Mouse (Mus musculus) embryonic facial prominence, embryonic 11.5 days (tissue): ENCODE measurements around the gene Bdnf. TPM values are rescaled to one million over a fixed set of nuclear protein-coding genes. Genes with fewer than 3 reads are reported as not detected.

Experiments used
- ATAC-seq: fragments of 200-750 bp; cut with Nextera tagmentation; replicated peaks from 2 replicates; pipeline ENCODE4 v1.8.0; 2017; ENCODE audit warnings: low read depth; ENCODE audit not compliant: insufficient number of reproducible peaks, low FRiP score, low TSS enrichment
- DNase-seq: peaks from one replicate; pipeline ENCODE4 v3.0.0-alpha.2; 2015; ENCODE audit warnings: low spot score
- H3K27ac ChIP-seq: fragments of 300-500 bp; sonication (generic); replicated peaks from 2 replicates; pipeline ENCODE4 v1.5.1; 2014; ENCODE audit warnings: mild to moderate bottlenecking, low read depth, low read length, control low read depth
- H3K27me3 ChIP-seq: fragments of 300-500 bp; sonication (generic); 2 replicates; pipeline ENCODE4 v1.6.1; 2014; ENCODE audit warnings: mild to moderate bottlenecking, low read length, moderate library complexity, mixed read lengths; ENCODE audit not compliant: control insufficient read depth, insufficient read depth
- H3K36me3 ChIP-seq: fragments of 300-500 bp; sonication (generic); replicated peaks from 2 replicates; pipeline ENCODE4 v1.6.1; 2014; ENCODE audit warnings: low read depth, mild to moderate bottlenecking, low read length, moderate library complexity, mixed read lengths; ENCODE audit not compliant: control insufficient read depth, insufficient read depth
- H3K4me1 ChIP-seq: fragments of 300-500 bp; sonication (generic); 2 replicates; pipeline ENCODE4 v1.6.1; 2014; ENCODE audit warnings: low read length, mixed read lengths; ENCODE audit not compliant: control insufficient read depth, insufficient read depth
- H3K4me2 ChIP-seq: fragments of 300-500 bp; sonication (generic); 2 replicates; pipeline ENCODE4 v1.6.1; 2014; ENCODE audit warnings: low read depth, mild to moderate bottlenecking, control low read depth, low read length, moderate library complexity
- H3K4me3 ChIP-seq: fragments of 300-500 bp; sonication (generic); 2 replicates; pipeline ENCODE4 v1.5.1; 2014; ENCODE audit warnings: low read depth, low read length, control low read depth
- H3K9ac ChIP-seq: fragments of 300-500 bp; sonication (generic); replicated peaks from 2 replicates; pipeline ENCODE4 v1.6.1; 2014; ENCODE audit warnings: mild to moderate bottlenecking, control low read depth, low read length
- H3K9me3 ChIP-seq: fragments of 300-500 bp; sonication (generic); replicated peaks from 2 replicates; pipeline ENCODE4 v1.6.1; 2016; ENCODE audit warnings: mild to moderate bottlenecking, low read length, inconsistent platforms, mixed read lengths; ENCODE audit not compliant: control insufficient read depth
- WGBS: fragments of 180-500 bp; shearing (Covaris S2); extraction: QIAGEN DNeasy Blood & Tissue Kit; methylation state at CpG from one replicate; pipeline ENCODE4 v1.1.7; 2014; 5-methylcytosine and 5-hydroxymethylcytosine counted together
- polyA plus RNA-seq: library from polyadenylated mRNA; unstranded; fragments of >200 nt; fragmentation: Nextera tagmentation; extraction: Ambion mirVana; gene quantifications from 2 replicates; pipeline ENCODE4 v1.2.1, GENCODE M21; 2014

Gene Bdnf
- polyA plus RNA-seq, 1 experiment from 2014 or later, result 7.9 TPM

GRCm38 (mm10) chr2:109736306-109736705 lies 61.8 kb downstream of the Bdnf start:
- no peaks in the 10 kb centered on the region for H3K27me3 ChIP-seq

GRCm38 (mm10) chr2:109738331-109738730 lies 63.8 kb downstream of the Bdnf start:
- Histone ChIP-seq H3K4me2 (no peak overlapping the region), H3K4me3 (no peak overlapping the region), H3K4me1 (no peaks in the 10 kb centered on the region; the same call in 1 of the 2 replicates), H3K27me3 (no peaks in the 10 kb centered on the region), H3K36me3 (no peaks in the 10 kb centered on the region), H3K9me3 (no peaks in the 10 kb centered on the region), H3K9ac (no peak overlapping the region), H3K27ac (no peak overlapping the region)
- WGBS, result 80% methylated on average over 2 of the region's 2 CpGs
- ATAC-seq, result no peak
- DNase-seq, result no peak

More at GRCm38 (mm10) chr2:109736306-109736705, 61.8 kb downstream of the Bdnf start:
- no peaks in the 10 kb centered on the region for H3K9me3 ChIP-seq
- no peaks in the 10 kb centered on the region for H3K36me3 ChIP-seq
- DNase-seq (no peak), ATAC-seq (no peak)
- no peak overlapping the region for H3K4me2 ChIP-seq
- 77% methylated on average over 2 of the region's 2 CpGs for WGBS
- H3K4me3 ChIP-seq, result no peak overlapping the region
- no peaks in the 10 kb centered on the region; the same call in 1 of the 2 replicates for H3K4me1 ChIP-seq
- no peak overlapping the region for H3K27ac ChIP-seq
- H3K9ac ChIP-seq, result no peak overlapping the region

- WGBS, result 43% methylated on average over 3 of the region's 3 CpGs
- ATAC-seq, result 0 out of 2 replicates have a peak, but pooled peaks have one; percentile 38
These were observed 68.9 kb downstream of the Bdnf start for GRCm38 (mm10) chr2:109743208-109743960.

GRCm38 (mm10) chr2:109746223-109746622 lies 71.7 kb downstream of the Bdnf start:
- DNase-seq, result no peak
- 7% methylated on average over 1 of the region's 1 CpGs for WGBS
- Histone ChIP-seq H3K9me3 (no peaks in the 10 kb centered on the region), H3K36me3 (no peaks in the 10 kb centered on the region), H3K9ac (no peak overlapping the region), H3K27ac (no peak overlapping the region), H3K4me2 (no peak overlapping the region), H3K4me3 (no peak overlapping the region), H3K27me3 (no peaks in the 10 kb centered on the region), H3K4me1 (no peaks in the 10 kb centered on the region)
- ATAC-seq, result 0 out of 2 replicates have a peak, but pooled peaks have one; percentile 64

More at GRCm38 (mm10) chr2:109743208-109743960, 68.9 kb downstream of the Bdnf start:
- Histone ChIP-seq H3K27ac (no peak overlapping the region), H3K9ac (no peak overlapping the region), H3K4me2 (no peak overlapping the region), H3K36me3 (no peaks in the 10 kb centered on the region), H3K4me3 (no peak overlapping the region), H3K27me3 (no peaks in the 10 kb centered on the region), H3K4me1 (no peaks in the 10 kb centered on the region), H3K9me3 (no peaks in the 10 kb centered on the region)
- DNase-seq, result no peak

GRCm38 (mm10) chr2:109748412-109748811 lies 73.9 kb downstream of the Bdnf start:
- no peak overlapping the region for H3K27ac ChIP-seq
- H3K36me3 ChIP-seq, result no peaks in the 10 kb centered on the region
- no peak overlapping the region for H3K4me3 ChIP-seq
- H3K27me3 ChIP-seq, result no peaks in the 10 kb centered on the region
- ATAC-seq, result no peak
- H3K9ac ChIP-seq, result no peak overlapping the region
- H3K9me3 ChIP-seq, result no peaks in the 10 kb centered on the region
- no peak overlapping the region for H3K4me2 ChIP-seq
- no peak for DNase-seq
- no peaks in the 10 kb centered on the region for H3K4me1 ChIP-seq

- Histone ChIP-seq H3K27me3 (no peaks in the 10 kb centered on the region), H3K27ac (no peak overlapping the region), H3K4me3 (no peak overlapping the region), H3K36me3 (no peaks in the 10 kb centered on the region), H3K9ac (no peak overlapping the region), H3K4me2 (no peak overlapping the region), H3K4me1 (no peaks in the 10 kb centered on the region), H3K9me3 (no peaks in the 10 kb centered on the region)
- WGBS, result 81% methylated on average over 4 of the region's 4 CpGs
- no peak for DNase-seq
- ATAC-seq, result no peak
These were observed 74.3 kb downstream of the Bdnf start for GRCm38 (mm10) chr2:109748815-109749214.

- DNase-seq, result no peak
- ATAC-seq, result no peak
- Histone ChIP-seq H3K27ac (no peak overlapping the region), H3K36me3 (no peaks in the 10 kb centered on the region), H3K4me1 (no peaks in the 10 kb centered on the region), H3K4me3 (no peak overlapping the region), H3K9ac (no peak overlapping the region), H3K9me3 (no peaks in the 10 kb centered on the region), H3K27me3 (no peaks in the 10 kb centered on the region), H3K4me2 (no peak overlapping the region)
These were observed 75.5 kb downstream of the Bdnf start for GRCm38 (mm10) chr2:109749964-109750363.

- Histone ChIP-seq H3K4me3 (no peak overlapping the region), H3K4me2 (no peak overlapping the region), H3K9me3 (no peaks in the 10 kb centered on the region), H3K9ac (no peak overlapping the region), H3K27ac (no peak overlapping the region), H3K27me3 (no peaks in the 10 kb centered on the region), H3K4me1 (no peaks in the 10 kb centered on the region), H3K36me3 (no peaks in the 10 kb centered on the region)
- ATAC-seq (no peak), DNase-seq (no peak)
- 83% methylated on average over 1 of the region's 1 CpGs for WGBS
These were observed 76.0 kb downstream of the Bdnf start for GRCm38 (mm10) chr2:109750484-109750883.
